23 mouse cellular contexts compared by ENCODE assay signal in the genomic region with DNA sequence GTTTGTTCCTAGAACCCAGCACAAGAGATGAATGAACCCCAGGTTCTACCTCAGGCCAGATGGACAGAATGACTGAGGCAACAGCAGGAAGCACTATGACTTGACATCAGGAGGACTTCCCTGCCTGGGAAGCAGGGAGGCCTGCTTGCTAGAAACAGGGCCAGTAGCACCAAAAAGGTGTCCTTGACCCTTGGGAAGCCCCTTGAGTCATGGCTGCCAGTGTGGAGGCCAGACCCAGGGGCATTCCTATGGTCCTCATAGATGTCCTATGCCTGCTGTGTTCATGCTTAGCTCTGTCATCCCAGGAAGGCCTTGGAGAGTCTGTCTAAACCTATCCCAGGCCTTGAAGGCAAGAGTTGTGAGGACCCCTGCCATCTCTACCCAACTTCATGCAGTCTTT. TPM values are rescaled to one million over a fixed set of nuclear protein-coding genes. Genes with fewer than 3 reads are reported as not detected.
A peak's percentile ranks its signal among the peaks of the same experiment; 100 is the strongest.
DNase-seq lines count a peak whose midpoint lies in the region; ATAC-seq and TF ChIP-seq lines count a peak whose summit lies in the region.
"Had no signal": no experiment of that assay in that cellular context is flagged by ENCODE, and none has a peak within 500 bp of the region (broad histone marks: within the 10 kb centered on the region; RNA-seq: fewer than 3 reads in every experiment).

No protein-coding gene starts in this region.

- H3K9me3 ChIP-seq in liver, embryonic 12.5 days (replicated peaks), result no peaks in the 10 kb centered on the region
- no peaks in the 10 kb centered on the region for H3K9me3 ChIP-seq in liver, embryonic 11.5 days (ENCODE audit: control insufficient read depth, low read length)
- H3K9me3 ChIP-seq: forebrain, embryonic 10.5 days; forebrain, embryonic 13.5 days; hindbrain, embryonic 12.5 days; hindbrain, embryonic 15.5 days had no signal

- no peak overlapping the region for H3K4me3 ChIP-seq in liver, embryonic 12.5 days
- H3K4me3 ChIP-seq in liver, embryonic 11.5 days (ENCODE audit: low read depth, low read length), result no peak overlapping the region
- no peak overlapping the region for H3K4me3 ChIP-seq in testis, adult 2 months (ENCODE audit: control insufficient read depth, low read depth, low read length)
- H3K4me3 ChIP-seq: forebrain, embryonic 10.5 days; forebrain, embryonic 13.5 days; gastrocnemius, adult 2 months; hindbrain, embryonic 12.5 days; hindbrain, embryonic 15.5 days had no signal

- H3K27me3 ChIP-seq in liver, embryonic 12.5 days (replicated peaks), result peaks cover 23% of the 10 kb centered on the region
- H3K27me3 ChIP-seq in liver, embryonic 11.5 days (replicated peaks; ENCODE audit: control insufficient read depth, insufficient read depth, low read length), result peaks cover 12% of the 10 kb centered on the region
- no peaks in the 10 kb centered on the region for H3K27me3 ChIP-seq in testis, adult 2 months (ENCODE audit: control insufficient read depth, insufficient read depth, low read length)

- TF ChIP-seq CTCF in testis, adult 2 months (IDR thresholded peaks at IDR 0.05; ENCODE audit: control insufficient read depth, insufficient read depth, insufficient replicate concordance, low read depth, low read length), result no peak

- H3K27ac ChIP-seq in liver, embryonic 12.5 days, result peak overlapping the region; percentile 54
- H3K27ac ChIP-seq in liver, embryonic 11.5 days (ENCODE audit: low read depth, low read length), result no peak overlapping the region
- H3K27ac ChIP-seq in testis, adult 2 months (ENCODE audit: control insufficient read depth, insufficient read depth, low read depth, low read length), result peak overlapping the region; percentile 77
- H3K27ac ChIP-seq: forebrain, embryonic 10.5 days; forebrain, embryonic 13.5 days; gastrocnemius, adult 2 months; hindbrain, embryonic 12.5 days; hindbrain, embryonic 15.5 days had no signal

- H3K9ac ChIP-seq in liver, embryonic 12.5 days, result no peak overlapping the region
- no peak overlapping the region for H3K9ac ChIP-seq in liver, embryonic 11.5 days (ENCODE audit: low read depth, low read length)
- H3K9ac ChIP-seq: forebrain, embryonic 13.5 days; hindbrain, embryonic 12.5 days; hindbrain, embryonic 15.5 days had no signal

- no peak for ATAC-seq in liver, embryonic 12.5 days
- no peak for ATAC-seq in liver, embryonic 11.5 days (replicated peaks; ENCODE audit: low FRiP score)
- ATAC-seq: CD4-positive, CD25-positive, alpha-beta regulatory T cell, adult 4 months; forebrain, embryonic 13.5 days; forebrain, embryonic 16.5 days had no signal

- peaks cover 81% of the 10 kb centered on the region for H3K4me1 ChIP-seq in liver, embryonic 12.5 days
- H3K4me1 ChIP-seq in liver, embryonic 11.5 days (replicated peaks; ENCODE audit: control insufficient read depth, insufficient read depth, low read length), result peaks cover 46% of the 10 kb centered on the region
- H3K4me1 ChIP-seq in testis, adult 2 months (ENCODE audit: control insufficient read depth, insufficient read depth, low read length), result no peaks in the 10 kb centered on the region
- H3K4me1 ChIP-seq: forebrain, embryonic 13.5 days; hindbrain, embryonic 12.5 days; hindbrain, embryonic 15.5 days had no signal

- no peak overlapping the region for H3K4me2 ChIP-seq in liver, embryonic 12.5 days
- H3K4me2 ChIP-seq in liver, embryonic 11.5 days, result no peak overlapping the region
- H3K4me2 ChIP-seq: forebrain, embryonic 13.5 days; heart, embryonic 11.5 days; hindbrain, embryonic 12.5 days; hindbrain, embryonic 15.5 days had no signal

- TF ChIP-seq POLR2A in testis, adult 2 months (IDR thresholded peaks at IDR 0.05; ENCODE audit: control insufficient read depth, low read depth, low read length), result no peak

- DNase-seq in liver, embryonic 11.5 days (ENCODE audit: low spot score), result no peak
- DNase-seq in testis, postnatal 14 days (ENCODE audit: low spot score), result no peak
- peak; percentile 43 for DNase-seq in testis, postnatal 10 days (ENCODE audit: low spot score)
- no peak for DNase-seq in frontal cortex, postnatal 25 days (ENCODE audit: low spot score in 2 of 2)
- DNase-seq: adrenal gland, adult 8-10 months; cerebellum, adult 18-20 months; cerebellum, adult 9-10 months; cerebellum, postnatal 14 days; gastrocnemius, adult 2 months; gastrocnemius, postnatal 14 days had no signal

- peaks cover 9% of the 10 kb centered on the region; the same call in 1 of the 2 replicates for H3K36me3 ChIP-seq in liver, embryonic 12.5 days
- H3K36me3 ChIP-seq in liver, embryonic 11.5 days (ENCODE audit: control insufficient read depth, insufficient read depth, low read length), result no peaks in the 10 kb centered on the region
- H3K36me3 ChIP-seq in testis, adult 2 months (ENCODE audit: control insufficient read depth, insufficient read depth, low read length), result no peaks in the 10 kb centered on the region
- H3K36me3 ChIP-seq: hindbrain, embryonic 15.5 days had no signal

RNA-seq across cellular contexts. Expression of a gene that starts 3.3 kb away (rescaled TPM):
- 1.6 TPM in 2 replicates for polyA plus RNA-seq in liver, embryonic 12.5 days (2016; fragmentation: Nextera tagmentation; extraction: Ambion mirVana)
- 2.3 and 2.7 TPM in 2 replicates for polyA plus RNA-seq in liver, embryonic 11.5 days (2014; fragmentation: Nextera tagmentation; extraction: Ambion mirVana)
- 138 and 204 TPM in 2 replicates for polyA plus RNA-seq in testis, adult 2 months (2012; rRNA removed)

RNA-seq across cellular contexts. Expression of a gene that starts 9.8 kb away (rescaled TPM):
- polyA plus RNA-seq in liver, embryonic 12.5 days (2016; fragmentation: Nextera tagmentation; extraction: Ambion mirVana), result not detected in 2 replicates
- not detected in 2 replicates for polyA plus RNA-seq in liver, embryonic 11.5 days (2014; fragmentation: Nextera tagmentation; extraction: Ambion mirVana)
- polyA plus RNA-seq in testis, adult 2 months (2012; rRNA removed), result not detected in 2 replicates
- polyA plus RNA-seq: CD4-positive, CD25-positive, alpha-beta regulatory T cell, adult 4 months; embryonic facial prominence, embryonic 11.5 days; embryonic facial prominence, embryonic 14.5 days; forebrain, embryonic 13.5 days; forebrain, embryonic 16.5 days; heart, embryonic 11.5 days; heart, embryonic 14.5 days; heart, postnatal 0 days; hindbrain, embryonic 12.5 days; hindbrain, embryonic 15.5 days had no signal

RNA-seq across cellular contexts. Expression of a gene that starts 10.2 kb away (rescaled TPM):
- 75.6 and 80.9 TPM in 2 replicates for polyA plus RNA-seq in liver, embryonic 12.5 days (2016; fragmentation: Nextera tagmentation; extraction: Ambion mirVana)
- 112 and 124 TPM in 2 replicates for polyA plus RNA-seq in liver, embryonic 11.5 days (2014; fragmentation: Nextera tagmentation; extraction: Ambion mirVana)
- 9.9 and 11.0 TPM in 2 replicates for polyA plus RNA-seq in testis, adult 2 months (2012; rRNA removed)

RNA-seq across cellular contexts. Expression of a gene that starts 25.1 kb away (rescaled TPM):
- polyA plus RNA-seq in liver, embryonic 12.5 days (2016; fragmentation: Nextera tagmentation; extraction: Ambion mirVana), result 47.7 and 48.9 TPM in 2 replicates
- 30.4 and 35.1 TPM in 2 replicates for polyA plus RNA-seq in liver, embryonic 11.5 days (2014; fragmentation: Nextera tagmentation; extraction: Ambion mirVana)
- polyA plus RNA-seq in testis, adult 2 months (2012; rRNA removed), result 10.8 and 14.5 TPM in 2 replicates

RNA-seq across cellular contexts. Expression of a gene that starts 41.0 kb away (rescaled TPM):
- 21.8 and 23.3 TPM in 2 replicates for polyA plus RNA-seq in liver, embryonic 12.5 days (2016; fragmentation: Nextera tagmentation; extraction: Ambion mirVana)
- polyA plus RNA-seq in liver, embryonic 11.5 days (2014; fragmentation: Nextera tagmentation; extraction: Ambion mirVana), result 34.9 TPM in 2 replicates
- 33.9 and 36.4 TPM in 2 replicates for polyA plus RNA-seq in testis, adult 2 months (2012; rRNA removed)

Comparison
In these comparisons a context has a peak if more than half of its experiments do, and no peak if none do; other contexts are left out.
1. RNA of a gene that starts 3.3 kb away (polyA plus RNA-seq): 138 to 204 TPM in testis, adult 2 months; 2.3 to 2.7 TPM in liver, embryonic 11.5 days and 1.6 TPM in liver, embryonic 12.5 days; every median in the first group is over 10 times any median in the second.